Comparison of ENCODE assay signal across 22 mouse cellular contexts in genomic region chr13:73709491-73709890, GRCm38 (mm10). TPM values are rescaled to one million over a fixed set of nuclear protein-coding genes. Genes with fewer than 3 reads are reported as not detected.
DNase-seq lines count a peak whose midpoint lies in the region; ATAC-seq and TF ChIP-seq lines count a peak whose summit lies in the region.
"Had no signal": no experiment of that assay in that cellular context is flagged by ENCODE, and none has a peak within 500 bp of the region (broad histone marks: within the 10 kb centered on the region; RNA-seq: fewer than 3 reads in every experiment).

No protein-coding gene starts in this region.

- no peak for TF ChIP-seq CTCF in lung, postnatal 0 days (IDR thresholded peaks at IDR 0.05)
- no peak for TF ChIP-seq CTCF in Patski (IDR thresholded peaks at IDR 0.05)

- TF ChIP-seq EP300 in lung, postnatal 0 days (IDR thresholded peaks at IDR 0.05) = no peak

- CTCF ChIA-PET in Patski (lab: Charles Lee) = interaction anchor here (1.0 to 6.8 kb wide), 4 partner anchors 9 to 94 kb away, joined by 3 to 54 read pairs (median 10); no protein-coding TSS in a partner anchor

- H3K9ac ChIP-seq in lung, postnatal 0 days (replicated peaks; ENCODE audit: low read depth) = no peak overlapping the region
- H3K9ac ChIP-seq: limb, embryonic 15.5 days; neural tube, embryonic 15.5 days had no signal

- 39% methylated on average over 6 of the region's 6 CpGs for WGBS in lung, postnatal 0 days
- 69% methylated on average over 6 of the region's 6 CpGs for WGBS in limb, embryonic 10.5 days

- ATAC-seq in lung, postnatal 0 days = peak; percentile 32; the same call in 1 of the 2 replicates
- ATAC-seq in Patski = peak; percentile 29

- in situ Hi-C loops in Patski (cut with MboI; ENCODE audit: low pct_unique_long_range_greater_than_20kb) = no loop called here

- H3K27ac ChIP-seq in lung, postnatal 0 days (ENCODE audit: low read length) = no peak overlapping the region
- H3K27ac ChIP-seq in limb, embryonic 10.5 days = no peak overlapping the region
- H3K27ac ChIP-seq: hindbrain, embryonic 10.5 days; limb, embryonic 15.5 days; midbrain, embryonic 10.5 days; neural tube, embryonic 15.5 days had no signal

- H3K27me3 ChIP-seq in lung, postnatal 0 days (replicated peaks; ENCODE audit: insufficient read depth, low read length) = no peaks in the 10 kb centered on the region
- no peaks in the 10 kb centered on the region for H3K27me3 ChIP-seq in Patski
- H3K27me3 ChIP-seq in limb, embryonic 10.5 days (ENCODE audit: low read depth, poor library complexity, severe bottlenecking) = no peaks in the 10 kb centered on the region
- H3K27me3 ChIP-seq: limb, embryonic 15.5 days; neural tube, embryonic 15.5 days had no signal

- H3K9me3 ChIP-seq in lung, postnatal 0 days (ENCODE audit: low read length) = no peaks in the 10 kb centered on the region
- H3K9me3 ChIP-seq in limb, embryonic 10.5 days (replicated peaks) = no peaks in the 10 kb centered on the region
- H3K9me3 ChIP-seq: hindbrain, embryonic 10.5 days; limb, embryonic 15.5 days; midbrain, embryonic 10.5 days; neural tube, embryonic 15.5 days had no signal

- no peak overlapping the region for H3K4me2 ChIP-seq in lung, postnatal 0 days (replicated peaks; ENCODE audit: low read depth, low read length)
- H3K4me2 ChIP-seq: limb, embryonic 15.5 days; neural tube, embryonic 15.5 days had no signal

- H3K36me3 ChIP-seq in lung, postnatal 0 days (ENCODE audit: insufficient read depth, low read length) = no peaks in the 10 kb centered on the region
- no peaks in the 10 kb centered on the region for H3K36me3 ChIP-seq in limb, embryonic 10.5 days
- H3K36me3 ChIP-seq: hindbrain, embryonic 10.5 days; limb, embryonic 15.5 days; midbrain, embryonic 10.5 days; neural tube, embryonic 15.5 days had no signal

- DNase-seq in lung, postnatal 0 days (ENCODE audit: low spot score) = no peak
- no peak for DNase-seq in lung, postnatal 25 days (ENCODE audit: low spot score)
- peak; percentile 48 to 50 for DNase-seq in CD8-positive naive resting alpha-beta T cell, adult 2 months (ENCODE audit: low read depth in 2 of 2, low spot score in 2 of 2)
- no peak for DNase-seq in Patski (ENCODE audit: low read depth, low spot score)
- peak; percentile 67 for DNase-seq in kidney, postnatal 14 days
- DNase-seq in ovary, postnatal 10 days (ENCODE audit: low spot score) = no peak
- no peak for DNase-seq in limb, embryonic 10.5 days (ENCODE audit: low spot score)
- no peak for DNase-seq in left cerebral cortex, adult 11 months (ENCODE audit: low spot score)
- DNase-seq: adrenal gland, postnatal 10 days; cerebellum, adult 18-20 months; gastrocnemius, postnatal 14 days; lung, postnatal 4 days; retina, postnatal 1 day had no signal

- no peak overlapping the region for H3K4me3 ChIP-seq in lung, postnatal 0 days (ENCODE audit: low read depth, low read length)
- no peak overlapping the region for H3K4me3 ChIP-seq in limb, embryonic 10.5 days
- H3K4me3 ChIP-seq: hindbrain, embryonic 10.5 days; limb, embryonic 15.5 days; midbrain, embryonic 10.5 days; neural tube, embryonic 15.5 days had no signal

- POLR2A ChIA-PET in Patski (lab: Charles Lee) = interaction anchor here (1.0 to 1.6 kb wide), 2 partner anchors 10 to 15 kb away, joined by 6 to 7 read pairs; no protein-coding TSS in a partner anchor

- no peaks in the 10 kb centered on the region; the same call in 1 of the 2 replicates for H3K4me1 ChIP-seq in lung, postnatal 0 days (ENCODE audit: insufficient read depth, low read depth, low read length)
- H3K4me1 ChIP-seq in limb, embryonic 10.5 days = peaks cover under 1% of the 10 kb centered on the region; the same call in 1 of the 2 replicates
- H3K4me1 ChIP-seq: hindbrain, embryonic 10.5 days; limb, embryonic 15.5 days; midbrain, embryonic 10.5 days; neural tube, embryonic 15.5 days had no signal

RNA-seq across cellular contexts. Expression of gene Slc6a19, which starts 4.8 kb away (rescaled TPM):
- polyA plus RNA-seq in lung, postnatal 0 days (2015; fragmentation: Nextera tagmentation; extraction: Ambion mirVana) = not detected in 2 replicates
- polyA plus RNA-seq in Patski (2021) = 20.4 TPM
- polyA plus RNA-seq in limb, embryonic 10.5 days (2016; fragmentation: Nextera tagmentation; extraction: Ambion mirVana) = not detected in 2 replicates
- polyA plus RNA-seq: stomach, embryonic 14.5 days had no signal

RNA-seq across cellular contexts. Expression of gene Slc12a7, which starts 23.4 kb away (rescaled TPM):
- 10.4 and 10.5 TPM in 2 replicates for polyA plus RNA-seq in lung, postnatal 0 days (2015; fragmentation: Nextera tagmentation; extraction: Ambion mirVana)
- polyA plus RNA-seq in Patski (2021) = 120 TPM
- polyA plus RNA-seq in limb, embryonic 10.5 days (2016; fragmentation: Nextera tagmentation; extraction: Ambion mirVana) = 49.5 and 59.6 TPM in 2 replicates

RNA-seq across cellular contexts. Expression of gene Slc6a18, which starts 31.7 kb away (rescaled TPM):
- polyA plus RNA-seq in lung, postnatal 0 days (2015; fragmentation: Nextera tagmentation; extraction: Ambion mirVana) = not detected in 2 replicates
- 23.7 TPM for polyA plus RNA-seq in Patski (2021)
- polyA plus RNA-seq in limb, embryonic 10.5 days (2016; fragmentation: Nextera tagmentation; extraction: Ambion mirVana) = not detected in 2 replicates
- polyA plus RNA-seq: brain, embryonic 14.5 days; embryonic facial prominence, embryonic 14.5 days; frontal cortex, adult 2 months; heart, embryonic 16.5 days; hindbrain, embryonic 10.5 days; midbrain, embryonic 10.5 days; neural tube, embryonic 15.5 days; stomach, embryonic 14.5 days had no signal

Comparison
In these comparisons a context has a peak if more than half of its experiments do, and no peak if none do; other contexts are left out.
1. DNase-seq: peak in CD8-positive naive resting alpha-beta T cell, adult 2 months (2 of 2) and kidney, postnatal 14 days (single experiment); none in lung, postnatal 0 days (single experiment), lung, postnatal 25 days (single experiment), Patski (single experiment), ovary, postnatal 10 days (single experiment), limb, embryonic 10.5 days (single experiment) and left cerebral cortex, adult 11 months (single experiment).
2. RNA of gene Slc6a19, which starts 4.8 kb away (polyA plus RNA-seq): 20.4 TPM in Patski (single experiment); not detected in lung, postnatal 0 days and not detected in limb, embryonic 10.5 days; every median in the first group is over 10 times any median in the second.
3. RNA of gene Slc6a18, which starts 31.7 kb away (polyA plus RNA-seq): 23.7 TPM in Patski (single experiment); not detected in limb, embryonic 10.5 days and not detected in lung, postnatal 0 days; every median in the first group is over 10 times any median in the second.